Mouse (Mus musculus): Measurements from ENCODE around the gene Fkbp8. TPM values are rescaled to one million over a fixed set of nuclear protein-coding genes. Genes with fewer than 3 reads are reported as not detected.

The Fkbp8 gene
- total and polyA plus RNA-seq, 3 experiments = 176 to 266 (median 178) TPM

DNA sequence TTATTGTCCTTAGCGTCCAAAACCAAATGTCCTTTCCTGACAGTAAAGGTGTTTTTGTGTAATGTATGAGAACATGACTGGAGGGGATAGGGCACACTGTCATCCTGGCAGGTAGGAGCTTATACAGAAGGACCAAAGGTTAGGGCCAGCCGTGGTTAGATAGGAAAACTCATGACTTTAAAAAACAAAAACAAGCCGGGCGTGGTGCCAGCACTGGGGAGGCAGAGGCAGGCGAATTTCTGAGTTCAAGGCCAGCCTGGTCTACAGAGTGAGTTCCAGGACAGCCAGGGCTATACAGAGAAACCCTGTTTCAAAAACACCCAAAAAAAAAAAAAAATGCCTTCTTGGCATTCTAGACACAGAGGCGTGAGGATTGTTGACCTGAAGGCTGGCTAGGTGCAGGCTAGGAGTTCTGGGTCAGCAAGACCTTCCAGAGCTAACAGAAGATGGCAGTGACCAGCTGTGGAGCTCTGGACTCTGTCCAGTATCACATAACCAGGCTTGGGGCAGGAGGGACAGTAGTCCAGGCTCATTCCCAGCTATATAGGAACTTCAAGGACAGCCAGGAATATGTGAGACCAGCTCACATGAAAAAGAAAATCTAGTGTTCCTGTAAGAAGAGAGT is 36.4 kb downstream of the Fkbp8 start:
- DNase-seq (ENCODE audit: extremely low read depth) = no peak
- H3K27me3 ChIP-seq (replicated peaks) = no peaks in the 10 kb centered on the region
- H3K4me3 ChIP-seq (replicated peaks in 1 of 3; ENCODE audit: low read depth in 2 of 3, low read length in 2 of 3, poor library complexity in 1 of 3) = no peak overlapping the region
- dilution Hi-C loops (cut with MboI; ENCODE audit: extremely low pct_ligation_motif_present, extremely low pct_unique_long_range_greater_than_20kb, low sequenced_read_pairs) (no loop called here), in situ Hi-C loops (cut with MboI; ENCODE audit: low pct_ligation_motif_present, low pct_unique_long_range_greater_than_20kb, low sequenced_read_pairs) (no loop called here)
- H3K79me2 ChIP-seq (replicated peaks; ENCODE audit: control insufficient read depth, extremely low read depth, insufficient read depth, poor library complexity, severe bottlenecking) = no peaks in the 10 kb centered on the region
- no peak overlapping the region for H3K27ac ChIP-seq (ENCODE audit: insufficient read depth, low read depth)
- H3K9ac ChIP-seq (ENCODE audit: insufficient read depth, low read depth) = no peak overlapping the region
- no peak for TF ChIP-seq POLR2AphosphoS2 (IDR thresholded peaks at IDR 0.05; ENCODE audit: low read depth, low read length)
- no peak for TF ChIP-seq ETS1 (conservative IDR thresholded peaks at IDR 0.05; ENCODE audit: low read depth, low read length)
- TF ChIP-seq TCF12 (IDR thresholded peaks at IDR 0.05; ENCODE audit: low read depth, low read length) = no peak
- no peak for TF ChIP-seq MAX (IDR thresholded peaks at IDR 0.05; ENCODE audit: low read length)
- TF ChIP-seq SMC3 (IDR thresholded peaks at IDR 0.05; ENCODE audit: low read depth, low read length) = no peak
- no peak for TF ChIP-seq GABPA (IDR thresholded peaks at IDR 0.05; ENCODE audit: insufficient replicate concordance, low read depth, low read length)
- TF ChIP-seq TBP (conservative IDR thresholded peaks at IDR 0.05; ENCODE audit: low read depth, low read length) = no peak
- no peaks in the 10 kb centered on the region for H3K9me3 ChIP-seq (replicated peaks; ENCODE audit: low read length)
- no peak overlapping the region for H3K4me2 ChIP-seq (ENCODE audit: insufficient read depth, low read depth, poor library complexity, severe bottlenecking)
- H3K4me1 ChIP-seq (ENCODE audit: control insufficient read depth in 1 of 2, insufficient read depth in 2 of 2) = peaks cover 3 to 42% of the 10 kb centered on the region in 2 experiments; a peak in 2 of 4 replicates
- peaks cover 0 to 63% of the 10 kb centered on the region in 2 experiments for H3K36me3 ChIP-seq (replicated peaks in 1 of 2; ENCODE audit: control insufficient read depth in 1 of 2, insufficient read depth in 1 of 2, low read length in 1 of 2)

DNA sequence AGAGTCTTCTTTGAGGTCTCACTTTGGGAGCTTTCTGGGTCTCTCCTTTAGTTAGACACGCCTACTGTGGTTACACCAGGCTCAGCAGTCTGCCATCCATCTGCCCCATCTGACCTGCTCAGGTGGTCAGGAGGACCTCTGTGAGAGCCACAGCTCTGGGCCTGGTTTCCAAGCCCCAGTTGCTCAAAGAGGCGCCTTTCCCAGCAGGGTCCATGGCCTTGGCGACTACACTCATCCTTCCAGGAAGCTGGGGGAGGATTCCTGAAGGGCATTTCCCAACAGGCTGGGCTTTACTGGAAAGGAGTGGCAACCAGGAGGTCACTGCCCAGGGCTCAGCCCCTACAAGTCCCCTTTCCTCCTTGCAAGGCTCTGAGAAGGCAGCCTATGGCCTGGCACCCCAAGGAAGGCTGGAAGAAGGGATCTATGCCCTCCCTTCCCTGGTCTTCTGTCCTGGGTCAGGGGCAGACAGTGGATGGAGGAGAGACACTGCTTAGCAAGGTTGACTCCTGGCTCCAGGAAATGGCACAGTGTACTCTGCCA is 37.2 kb downstream of the Fkbp8 start:
- in situ Hi-C loops (cut with MboI; ENCODE audit: low pct_ligation_motif_present, low pct_unique_long_range_greater_than_20kb, low sequenced_read_pairs) (no loop called here), dilution Hi-C loops (cut with MboI; ENCODE audit: extremely low pct_ligation_motif_present, extremely low pct_unique_long_range_greater_than_20kb, low sequenced_read_pairs) (no loop called here)
- TF ChIP-seq MAX (IDR thresholded peaks at IDR 0.05; ENCODE audit: low read length) = no peak
- TF ChIP-seq POLR2AphosphoS2 (IDR thresholded peaks at IDR 0.05; ENCODE audit: low read depth, low read length) = no peak
- no peak for TF ChIP-seq RAD21 (IDR thresholded peaks at IDR 0.05; ENCODE audit: low read depth, low read length)
- no peak for TF ChIP-seq ELF1 (IDR thresholded peaks at IDR 0.05; ENCODE audit: low read depth, low read length)
- no peak for TF ChIP-seq USF2 (conservative IDR thresholded peaks at IDR 0.05; ENCODE audit: low read depth, low read length)
- TF ChIP-seq ETS1 (conservative IDR thresholded peaks at IDR 0.05; ENCODE audit: low read depth, low read length) = no peak
- no peak for TF ChIP-seq ZMIZ1 (IDR thresholded peaks at IDR 0.05; ENCODE audit: low read depth, low read length)
- no peak for TF ChIP-seq ZNF384 (IDR thresholded peaks at IDR 0.05; ENCODE audit: low read depth, low read length)
- TF ChIP-seq KAT2A (IDR thresholded peaks at IDR 0.05; ENCODE audit: insufficient replicate concordance, low read length) = no peak
- TF ChIP-seq MYC (IDR thresholded peaks at IDR 0.05; ENCODE audit: low read depth, low read length) = no peak
- no peak for TF ChIP-seq JUN (IDR thresholded peaks at IDR 0.05; ENCODE audit: insufficient read depth, low read depth, low read length)
- no peak for TF ChIP-seq MAFK (IDR thresholded peaks at IDR 0.05; ENCODE audit: insufficient replicate concordance, low read length)
- TF ChIP-seq POLR2A (IDR thresholded peaks at IDR 0.05; ENCODE audit: low read depth, low read length) = no peak
- no peak for TF ChIP-seq UBTF (IDR thresholded peaks at IDR 0.05; ENCODE audit: low read depth, low read length)
- no peaks in the 10 kb centered on the region for H3K79me2 ChIP-seq (replicated peaks; ENCODE audit: control insufficient read depth, extremely low read depth, insufficient read depth, poor library complexity, severe bottlenecking)
- no peak overlapping the region for H3K4me2 ChIP-seq (ENCODE audit: insufficient read depth, low read depth, poor library complexity, severe bottlenecking)
- H3K9me3 ChIP-seq (replicated peaks; ENCODE audit: low read length) = no peaks in the 10 kb centered on the region
- no peak overlapping the region for H3K4me3 ChIP-seq (replicated peaks in 1 of 3; ENCODE audit: low read depth in 2 of 3, low read length in 2 of 3, poor library complexity in 1 of 3)
- H3K9ac ChIP-seq (ENCODE audit: insufficient read depth, low read depth) = no peak overlapping the region
- DNase-seq (ENCODE audit: extremely low read depth) = no peak
- H3K27me3 ChIP-seq (replicated peaks) = no peaks in the 10 kb centered on the region
- H3K4me1 ChIP-seq (ENCODE audit: control insufficient read depth in 1 of 2, insufficient read depth in 2 of 2) = peaks cover 3 to 38% of the 10 kb centered on the region in 2 experiments; a peak in 2 of 4 replicates
- peaks cover 0 to 65% of the 10 kb centered on the region in 2 experiments for H3K36me3 ChIP-seq (replicated peaks in 1 of 2; ENCODE audit: control insufficient read depth in 1 of 2, insufficient read depth in 1 of 2, low read length in 1 of 2)
- no peak overlapping the region for H3K27ac ChIP-seq (ENCODE audit: insufficient read depth, low read depth)
